Mouse (Mus musculus) kidney, postnatal 10 days (tissue): ENCODE results near the gene Diaph3.
A peak's percentile ranks its signal among the peaks of the same experiment; 100 is the strongest.

Source experiments
- DNase-seq: peaks from one replicate; pipeline ENCODE4 v3.0.0; 2021; ENCODE audit warnings: mixed read lengths

Diaph3 gene

GRCm38 (mm10) chr14:87079725-87080124 is 61.3 kb downstream of the Diaph3 start:
- no peak for DNase-seq

GRCm38 (mm10) chr14:87075021-87075531 is 66.0 kb downstream of the Diaph3 start:
- DNase-seq, result no peak

DNA sequence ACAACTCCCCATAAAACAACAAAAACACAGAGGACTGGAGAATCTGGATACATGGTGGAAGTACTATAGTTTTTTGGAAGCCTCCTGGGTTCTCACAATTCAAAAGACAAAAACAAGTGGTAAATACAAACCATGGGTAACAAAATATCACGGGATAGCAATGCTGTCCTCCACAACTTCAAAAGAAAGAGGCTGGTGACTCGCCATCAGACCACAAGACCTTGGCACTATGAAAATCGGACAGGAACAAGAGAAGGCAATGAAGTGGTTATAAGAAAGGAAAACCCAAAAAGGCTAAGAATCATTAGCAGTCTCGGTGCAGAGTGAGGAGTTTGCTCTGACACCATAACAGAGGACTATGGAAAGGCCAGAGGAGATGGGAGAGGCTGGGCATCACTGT is 76.8 kb downstream of the Diaph3 start:
- no peak for DNase-seq

DNA sequence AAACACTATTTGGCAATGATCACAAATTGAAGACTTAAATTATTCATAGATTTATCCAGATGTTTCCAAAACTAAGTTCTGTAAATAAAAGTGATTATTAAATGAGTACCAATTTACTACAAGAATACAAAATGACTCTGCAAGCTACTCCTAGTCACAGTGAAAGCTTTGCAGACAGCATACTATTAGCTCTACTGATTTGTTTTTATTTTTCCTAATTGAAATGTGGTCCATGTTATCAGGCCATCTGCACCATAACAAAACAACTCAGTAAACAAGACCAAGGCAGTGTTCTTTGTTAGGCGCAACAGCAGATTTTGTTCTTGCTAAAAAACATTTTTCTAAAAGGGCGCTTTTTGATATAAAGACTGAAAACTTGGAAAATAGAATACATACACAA is 84.9 kb downstream of the Diaph3 start:
- DNase-seq, result no peak

GRCm38 (mm10) chr14:87051187-87051586 is 89.8 kb downstream of the Diaph3 start:
- DNase-seq, result no peak

DNA sequence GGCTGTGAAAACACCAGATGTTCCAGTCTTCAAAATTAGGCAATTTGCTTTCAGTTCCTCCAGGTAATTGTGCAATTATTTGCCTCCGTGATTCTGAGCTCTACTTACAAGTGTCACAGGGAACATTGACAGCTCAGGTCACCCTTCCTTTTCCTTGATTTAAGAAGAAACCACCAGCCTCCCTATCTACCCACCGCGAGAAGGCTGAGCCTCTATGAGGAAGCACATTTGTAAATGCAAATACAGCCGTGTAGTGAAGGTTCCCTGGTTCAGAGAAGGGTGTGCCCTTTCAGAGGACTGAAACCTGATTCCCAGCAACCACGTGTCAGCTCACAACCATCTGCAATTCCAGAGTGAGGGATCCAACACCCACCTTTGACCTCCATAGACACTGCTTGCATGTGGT is 96.6 kb downstream of the Diaph3 start:
- no peak for DNase-seq

DNA sequence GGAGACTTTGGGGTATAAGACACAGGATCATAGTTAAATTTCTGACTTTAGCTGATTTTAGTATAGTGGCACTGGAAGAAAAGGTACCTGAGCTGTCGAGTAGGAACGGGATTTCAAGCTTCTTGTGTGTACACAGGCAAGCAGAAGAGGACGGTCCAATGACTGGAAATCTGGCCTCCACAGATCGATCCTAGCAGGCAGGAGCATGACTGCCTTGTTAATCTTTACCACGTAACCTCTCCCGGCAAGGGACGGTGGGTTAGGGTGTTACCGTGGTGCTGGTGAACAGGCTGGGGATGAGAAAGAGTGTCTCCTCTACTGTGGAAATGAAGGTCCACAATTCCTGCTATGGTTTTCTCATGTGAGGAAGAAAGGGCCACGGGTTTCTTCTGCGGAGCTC is 120.8 kb downstream of the Diaph3 start:
- no peak for DNase-seq

- DNase-seq, result peak; percentile 9
These were observed 121.3 kb downstream of the Diaph3 start for GRCm38 (mm10) chr14:87019687-87020086.

DNA sequence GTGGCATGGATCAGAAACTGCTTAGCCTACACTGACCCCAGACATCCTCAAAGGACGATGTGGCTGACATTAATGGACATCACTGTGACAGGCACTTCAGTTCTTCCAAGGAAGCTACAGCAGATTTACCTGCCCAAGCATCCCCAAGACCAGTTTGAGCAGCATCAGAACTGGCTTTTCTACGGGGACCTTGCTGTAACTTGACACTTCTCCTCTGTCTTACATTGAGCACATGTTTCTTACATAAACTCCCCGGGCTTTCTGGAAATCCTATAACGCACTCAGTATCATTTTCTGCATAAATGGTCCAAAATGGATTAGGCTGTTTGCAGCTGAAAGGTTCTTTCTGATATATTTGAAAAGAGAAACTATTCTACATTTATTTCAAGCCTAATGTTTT is 143.7 kb downstream of the Diaph3 start:
- DNase-seq, result no peak

GRCm38 (mm10) chr14:86951169-86951568 is 189.9 kb downstream of the Diaph3 start:
- DNase-seq, result no peak

GRCm38 (mm10) chr14:86937953-86938352 is 203.1 kb downstream of the Diaph3 start:
- no peak for DNase-seq

- DNase-seq, result no peak
These were observed 204.6 kb downstream of the Diaph3 start for GRCm38 (mm10) chr14:86936424-86936823.

DNA sequence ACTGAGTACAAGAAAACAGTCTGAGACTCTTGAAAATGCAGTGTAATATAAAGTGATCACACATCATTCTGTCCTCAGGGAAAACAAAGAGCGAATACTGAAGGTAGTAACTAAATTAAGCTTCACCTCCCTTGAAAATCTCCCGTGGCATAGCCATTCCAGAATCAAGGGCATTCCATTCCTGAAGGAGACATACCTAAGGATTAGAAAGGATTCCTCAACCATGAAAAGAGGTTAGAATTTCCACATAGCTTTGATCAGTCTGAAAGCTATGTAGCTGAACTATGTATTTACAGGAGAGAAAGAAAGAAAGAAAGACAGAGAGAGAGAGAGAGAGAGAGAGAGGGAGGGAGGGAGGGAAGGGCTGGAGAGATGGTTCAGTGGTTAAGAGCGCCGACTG is 210.3 kb downstream of the Diaph3 start:
- no peak for DNase-seq

- DNase-seq, result no peak
These were observed 214.2 kb downstream of the Diaph3 start for GRCm38 (mm10) chr14:86926827-86927226.

DNA sequence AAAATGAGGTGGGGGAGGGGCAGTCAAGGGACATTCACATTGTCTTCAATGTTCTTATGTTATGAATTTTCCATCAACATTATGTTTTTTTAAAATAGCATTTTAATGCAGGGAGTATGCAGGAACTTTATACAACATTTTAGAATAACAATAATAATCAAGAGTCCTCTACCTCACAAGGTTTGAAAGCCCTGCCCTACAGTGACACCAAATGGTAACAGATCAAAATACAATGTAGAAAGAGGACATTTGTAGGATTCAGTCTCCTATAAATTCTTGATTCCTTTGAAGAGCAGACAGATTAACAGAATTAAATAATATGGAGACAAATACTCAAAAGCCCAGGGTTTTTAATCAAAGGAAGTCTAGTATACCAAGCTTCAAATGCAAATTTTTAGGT is 242.1 kb downstream of the Diaph3 start:
- DNase-seq, result no peak

- no peak for DNase-seq
These were observed 251.8 kb downstream of the Diaph3 start for GRCm38 (mm10) chr14:86889070-86889804.

DNA sequence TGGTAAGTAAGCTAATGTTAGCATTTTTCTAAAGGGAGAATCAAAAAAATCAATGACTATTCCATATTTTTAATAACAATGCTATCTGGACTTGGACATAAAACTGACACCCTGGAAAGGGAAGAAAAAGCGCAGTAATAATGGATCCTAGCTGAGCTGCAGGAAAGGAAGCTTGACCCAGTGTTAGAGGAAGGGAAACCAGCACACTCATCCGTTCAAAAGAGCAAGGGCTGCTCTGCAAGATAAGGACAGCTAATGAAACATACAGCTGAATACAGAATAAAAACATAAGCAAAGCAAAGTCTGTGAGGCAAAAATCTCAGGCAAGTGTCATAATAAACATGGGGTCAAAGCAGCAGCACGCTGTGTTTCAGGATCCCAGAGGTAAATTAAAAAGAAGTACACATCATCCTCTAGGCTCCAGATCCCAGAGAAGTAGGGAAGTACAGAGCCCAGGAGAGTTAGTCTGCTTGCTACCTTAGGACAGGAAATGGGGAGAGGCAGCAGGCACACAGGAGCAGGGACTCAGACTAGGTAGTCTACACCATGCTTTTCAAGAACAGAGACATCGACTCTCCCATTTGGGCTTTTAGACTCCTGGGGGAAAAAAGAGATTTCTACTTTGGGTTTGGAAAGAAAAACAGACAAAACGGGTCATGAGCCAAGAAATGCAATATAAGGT is 255.5 kb downstream of the Diaph3 start:
- no peak for DNase-seq

DNA sequence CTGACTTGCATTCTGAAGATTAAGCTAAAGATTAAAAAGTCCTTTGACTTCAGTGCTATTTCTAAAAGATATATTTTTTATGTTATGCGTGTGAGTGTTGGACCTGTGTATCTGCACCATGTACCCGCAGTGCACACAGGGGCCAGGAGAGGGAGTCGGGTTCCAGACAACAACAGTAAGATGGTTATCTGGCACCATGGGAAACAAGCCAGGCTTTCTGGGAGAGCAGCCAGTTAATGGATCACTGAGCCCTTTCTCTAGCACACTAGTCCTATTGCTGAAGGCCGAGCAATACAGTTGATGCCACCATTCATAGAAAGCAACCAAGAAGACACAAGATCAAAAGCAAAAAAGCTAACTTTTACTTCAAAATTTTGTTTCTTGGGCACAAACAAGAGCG is 271.5 kb downstream of the Diaph3 start:
- peak; percentile 67 for DNase-seq

GRCm38 (mm10) chr14:86867143-86867542 is 273.9 kb downstream of the Diaph3 start:
- no peak for DNase-seq

GRCm38 (mm10) chr14:86864053-86864452 is 277.0 kb downstream of the Diaph3 start:
- DNase-seq, result no peak

- DNase-seq, result no peak
These were observed 279.6 kb downstream of the Diaph3 start for GRCm38 (mm10) chr14:86861277-86861946.

DNA sequence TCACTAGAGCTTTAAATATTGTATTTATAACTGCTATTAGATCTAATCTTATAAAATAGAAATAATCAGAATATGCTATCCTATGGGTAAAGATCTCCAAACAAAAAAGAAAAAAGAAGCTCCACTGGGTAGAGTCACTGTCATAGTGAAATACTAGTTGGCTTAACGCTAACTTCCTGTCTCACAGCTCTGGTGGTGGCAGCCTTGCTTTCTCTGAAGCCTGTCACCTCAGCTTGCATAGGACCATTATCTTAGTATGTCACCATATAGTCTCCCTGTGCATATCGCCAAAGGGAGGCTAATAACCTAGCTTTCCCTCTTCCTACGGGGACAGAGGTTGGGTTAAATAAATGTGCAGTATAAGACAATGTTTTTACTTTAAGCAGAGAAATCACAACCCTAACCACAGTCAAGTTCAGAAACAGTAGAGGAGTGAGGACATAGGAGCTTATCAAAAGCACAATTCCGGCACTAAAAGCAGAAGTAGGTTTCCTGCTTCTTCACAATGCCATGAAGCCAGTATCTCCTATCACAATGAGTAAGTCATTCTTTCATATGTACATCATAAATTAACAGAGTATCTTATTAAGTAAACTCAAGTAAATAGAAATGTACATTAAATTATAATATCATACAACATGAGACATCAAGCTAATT is 293.8 kb downstream of the Diaph3 start:
- DNase-seq, result no peak

GRCm38 (mm10) chr14:86844075-86844474 is 297.0 kb downstream of the Diaph3 start:
- no peak for DNase-seq
